Mouse (Mus musculus) neural tube, embryonic 15.5 days (tissue): ENCODE measurements around the gene Trp53bp2. TPM values are rescaled to one million over a fixed set of nuclear protein-coding genes. Genes with fewer than 3 reads are reported as not detected.

Experiments
- ATAC-seq: fragments of 200-750 bp; cut with Nextera tagmentation; 2 replicates; pipeline ENCODE4 v1.8.0; 2017; ENCODE audit warnings: mild to moderate bottlenecking, moderate TSS enrichment, moderate library complexity; ENCODE audit not compliant: low FRiP score
- H3K27ac ChIP-seq: fragments of 300-500 bp; sonication (generic); replicated peaks from 2 replicates; pipeline ENCODE4 v1.5.1; 2015; ENCODE audit warnings: mild to moderate bottlenecking, inconsistent platforms
- H3K27me3 ChIP-seq: fragments of 300-500 bp; sonication (generic); replicated peaks from 2 replicates; pipeline ENCODE4 v1.6.1; 2015; ENCODE audit warnings: inconsistent platforms
- H3K36me3 ChIP-seq: fragments of 300-500 bp; sonication (generic); 2 replicates; pipeline ENCODE4 v1.6.1; 2015; ENCODE audit warnings: inconsistent platforms
- H3K4me1 ChIP-seq: fragments of 300-500 bp; sonication (generic); 2 replicates; pipeline ENCODE4 v1.6.1; 2015; ENCODE audit warnings: inconsistent platforms
- H3K4me2 ChIP-seq: fragments of 300-500 bp; sonication (generic); 2 replicates; pipeline ENCODE4 v1.6.1; 2015; ENCODE audit warnings: inconsistent platforms, mild to moderate bottlenecking, moderate library complexity
- H3K4me3 ChIP-seq: fragments of 300-500 bp; sonication (generic); replicated peaks from 2 replicates; pipeline ENCODE4 v1.5.1; 2015; ENCODE audit warnings: mild to moderate bottlenecking, inconsistent platforms
- H3K9ac ChIP-seq: fragments of 300-500 bp; sonication (generic); replicated peaks from 2 replicates; pipeline ENCODE4 v1.6.1; 2015; ENCODE audit warnings: mild to moderate bottlenecking, inconsistent platforms
- H3K9me3 ChIP-seq: fragments of 300-500 bp; sonication (generic); replicated peaks from 2 replicates; pipeline ENCODE4 v1.6.1; 2016; ENCODE audit warnings: inconsistent platforms
- WGBS: fragments of 180-500 bp; shearing (Covaris S2); methylation state at CpG from one replicate; pipeline ENCODE4 v1.1.7; 2015; ENCODE audit warnings: mixed read lengths; 5-methylcytosine and 5-hydroxymethylcytosine counted together
- polyA plus RNA-seq: library from polyadenylated mRNA; unstranded; fragments of >200 nt; fragmentation: Nextera tagmentation; extraction: Ambion mirVana; gene quantifications from 2 replicates; pipeline ENCODE4 v1.2.1, GENCODE M21; 2015

Trp53bp2 gene
- polyA plus RNA-seq, 1 experiment from 2014 or later: 14.6 TPM

- WGBS: 39% methylated on average over 4 of the region's 4 CpGs
Observed at GRCm38 (mm10) chr1:182465309-182465708, 56.3 kb downstream of the Trp53bp2 start.

GRCm38 (mm10) chr1:182465978-182466377, 57.0 kb downstream of the Trp53bp2 start:
- Histone ChIP-seq H3K4me2 (no peak overlapping the region), H3K27ac (peak overlapping the region; percentile 52; the same call in 1 of the 2 replicates), H3K9ac (no peak overlapping the region), H3K9me3 (no peaks in the 10 kb centered on the region), H3K36me3 (peaks cover 45% of the 10 kb centered on the region), H3K27me3 (no peaks in the 10 kb centered on the region), H3K4me1 (0 out of 2 replicates have a peak, but pooled peaks cover 15% of the 10 kb centered on the region), H3K4me3 (no peak overlapping the region)
- 90% methylated on average over 4 of the region's 4 CpGs for WGBS
- ATAC-seq: peak; percentile 7; the same call in 1 of the 2 replicates

More at GRCm38 (mm10) chr1:182465309-182465708, 56.3 kb downstream of the Trp53bp2 start:
- H3K9me3 ChIP-seq: no peaks in the 10 kb centered on the region
- ATAC-seq: peak; percentile 43; the same call in 1 of the 2 replicates
- no peak overlapping the region for H3K9ac ChIP-seq
- H3K4me2 ChIP-seq: no peak overlapping the region
- no peak overlapping the region for H3K4me3 ChIP-seq
- H3K4me1 ChIP-seq: 0 out of 2 replicates have a peak, but pooled peaks cover 17% of the 10 kb centered on the region
- peak overlapping the region; percentile 52 for H3K27ac ChIP-seq
- H3K27me3 ChIP-seq: no peaks in the 10 kb centered on the region
- H3K36me3 ChIP-seq: peaks cover 40% of the 10 kb centered on the region

GRCm38 (mm10) chr1:182475005-182475796, 66.2 kb downstream of the Trp53bp2 start:
- no peaks in the 10 kb centered on the region for H3K9me3 ChIP-seq
- no peak overlapping the region for H3K4me3 ChIP-seq
- peaks cover 91% of the 10 kb centered on the region for H3K36me3 ChIP-seq
- no peaks in the 10 kb centered on the region for H3K4me1 ChIP-seq
- no peak overlapping the region for H3K27ac ChIP-seq
- no peak overlapping the region for H3K4me2 ChIP-seq
- no peak overlapping the region for H3K9ac ChIP-seq
- WGBS: 85% methylated on average over 5 of the region's 5 CpGs
- no peak for ATAC-seq
- H3K27me3 ChIP-seq: no peaks in the 10 kb centered on the region

- Histone ChIP-seq H3K27ac (no peak overlapping the region), H3K9ac (no peak overlapping the region), H3K4me1 (no peaks in the 10 kb centered on the region), H3K4me3 (no peak overlapping the region), H3K4me2 (no peak overlapping the region), H3K27me3 (no peaks in the 10 kb centered on the region), H3K36me3 (peaks cover 87% of the 10 kb centered on the region), H3K9me3 (no peaks in the 10 kb centered on the region)
- WGBS: 83% methylated on average over 4 of the region's 4 CpGs
- no peak for ATAC-seq
Observed at GRCm38 (mm10) chr1:182478935-182479334, 70.0 kb downstream of the Trp53bp2 start.

- Histone ChIP-seq H3K4me3 (no peak overlapping the region), H3K4me1 (no peaks in the 10 kb centered on the region), H3K27me3 (no peaks in the 10 kb centered on the region), H3K9ac (no peak overlapping the region), H3K4me2 (no peak overlapping the region), H3K27ac (no peak overlapping the region), H3K9me3 (no peaks in the 10 kb centered on the region), H3K36me3 (peaks cover 84% of the 10 kb centered on the region)
- WGBS: 96% methylated on average over 7 of the region's 7 CpGs
- no peak for ATAC-seq
Observed at GRCm38 (mm10) chr1:182481138-182481537, 72.2 kb downstream of the Trp53bp2 start.

GRCm38 (mm10) chr1:182481646-182482295, 72.8 kb downstream of the Trp53bp2 start:
- Histone ChIP-seq H3K9ac (no peak overlapping the region), H3K27ac (no peak overlapping the region), H3K4me1 (no peaks in the 10 kb centered on the region), H3K4me2 (no peak overlapping the region), H3K36me3 (peaks cover 86% of the 10 kb centered on the region), H3K4me3 (no peak overlapping the region), H3K27me3 (no peaks in the 10 kb centered on the region), H3K9me3 (no peaks in the 10 kb centered on the region)
- WGBS: 89% methylated on average over 10 of the region's 10 CpGs
- no peak for ATAC-seq

- no peaks in the 10 kb centered on the region for H3K4me1 ChIP-seq
- H3K4me3 ChIP-seq: no peak overlapping the region
- peaks cover 83% of the 10 kb centered on the region for H3K36me3 ChIP-seq
- no peak overlapping the region for H3K4me2 ChIP-seq
- H3K9ac ChIP-seq: no peak overlapping the region
- H3K27me3 ChIP-seq: no peaks in the 10 kb centered on the region
- no peak overlapping the region for H3K27ac ChIP-seq
- no peaks in the 10 kb centered on the region for H3K9me3 ChIP-seq
- WGBS: 88% methylated on average over 14 of the region's 14 CpGs
- ATAC-seq: no peak
Observed at GRCm38 (mm10) chr1:182482991-182483909, 74.3 kb downstream of the Trp53bp2 start.

GRCm38 (mm10) chr1:182483910-182484274, 74.9 kb downstream of the Trp53bp2 start:
- H3K9me3 ChIP-seq: no peaks in the 10 kb centered on the region
- no peak for ATAC-seq
- 93% methylated on average over 12 of the region's 12 CpGs for WGBS
- H3K27me3 ChIP-seq: no peaks in the 10 kb centered on the region
- H3K9ac ChIP-seq: no peak overlapping the region
- H3K4me3 ChIP-seq: no peak overlapping the region
- H3K4me2 ChIP-seq: no peak overlapping the region
- H3K27ac ChIP-seq: no peak overlapping the region
- peaks cover 87% of the 10 kb centered on the region for H3K36me3 ChIP-seq
- H3K4me1 ChIP-seq: no peaks in the 10 kb centered on the region

- Histone ChIP-seq H3K9ac (no peak overlapping the region), H3K9me3 (no peaks in the 10 kb centered on the region), H3K27me3 (no peaks in the 10 kb centered on the region), H3K36me3 (peaks cover 62% of the 10 kb centered on the region), H3K27ac (no peak overlapping the region), H3K4me3 (no peak overlapping the region), H3K4me2 (no peak overlapping the region), H3K4me1 (peaks cover 6% of the 10 kb centered on the region)
- WGBS: 93% methylated on average over 10 of the region's 10 CpGs
- no peak for ATAC-seq
Observed at GRCm38 (mm10) chr1:182488503-182488902, 79.5 kb downstream of the Trp53bp2 start.

GRCm38 (mm10) chr1:182489803-182490452, 81.0 kb downstream of the Trp53bp2 start:
- Histone ChIP-seq H3K4me1 (peaks cover 15% of the 10 kb centered on the region), H3K27me3 (no peaks in the 10 kb centered on the region), H3K9me3 (no peaks in the 10 kb centered on the region), H3K36me3 (peaks cover 51% of the 10 kb centered on the region), H3K9ac (no peak overlapping the region), H3K27ac (peak overlapping the region; percentile 67), H3K4me2 (peak overlapping the region; percentile 59), H3K4me3 (peak overlapping the region; percentile 21)
- 11% methylated on average over 21 of the region's 21 CpGs for WGBS
- peak; percentile 96 for ATAC-seq

GRCm38 (mm10) chr1:182490568-182490967, 81.6 kb downstream of the Trp53bp2 start:
- H3K4me3 ChIP-seq: no peak overlapping the region
- H3K9ac ChIP-seq: no peak overlapping the region
- 80% methylated on average over 7 of the region's 7 CpGs for WGBS
- peaks cover 16% of the 10 kb centered on the region for H3K4me1 ChIP-seq
- H3K36me3 ChIP-seq: peaks cover 45% of the 10 kb centered on the region
- H3K9me3 ChIP-seq: no peaks in the 10 kb centered on the region
- H3K4me2 ChIP-seq: no peak overlapping the region
- peak overlapping the region; percentile 67; the same call in 1 of the 2 replicates for H3K27ac ChIP-seq
- no peak for ATAC-seq
- no peaks in the 10 kb centered on the region for H3K27me3 ChIP-seq
